Mouse (Mus musculus): Measurements from ENCODE around the gene Adamts14. TPM values are rescaled to one million over a fixed set of nuclear protein-coding genes. Genes with fewer than 3 reads are reported as not detected.

The Adamts14 gene
- 0.18 to 0.47 TPM (median 0.25 TPM) in 4 replicates for total RNA-seq (2023)

GRCm38 (mm10) chr10:61273081-61273843 lies at the start of gene Adamts14:
Adamts14 (minus strand) TSS chr10:61273438.

GRCm38 (mm10) chr10:61297477-61297876 lies 24.2 kb upstream of the Adamts14 start, which contains the start of gene Prf1:
Prf1 (plus strand) TSS chr10:61297833.

GRCm38 (mm10) chr10:61171654-61172053 lies 101.6 kb downstream of the Adamts14 start, which contains the start of gene Tbata:
Tbata (plus strand) TSS chr10:61171954.

GRCm38 (mm10) chr10:61147157-61148040 lies 125.8 kb downstream of the Adamts14 start, which contains the start of gene Sgpl1:
Sgpl1 (minus strand) TSS chr10:61147703.

Other genes starting within 250 kb of the Adamts14 start
- gene Pcbd1, start 184.1 kb downstream of the Adamts14 start, total RNA-seq (2023), result not detected in 4 replicates
- 92.8 to 101 TPM (median 95.2 TPM) in 4 replicates for gene Sgpl1, start 125.7 kb downstream of the Adamts14 start, total RNA-seq (2023)
- gene Tbata, start 101.5 kb downstream of the Adamts14 start, total RNA-seq (2023), result not detected in 4 replicates
- 17.0 to 18.3 TPM (median 17.3 TPM) in 4 replicates for gene Prf1, start 24.4 kb upstream of the Adamts14 start, total RNA-seq (2023)
- gene Pald1, start 110.1 kb upstream of the Adamts14 start, total RNA-seq (2023), result 0.77 to 2.3 TPM (median 2.0 TPM) in 4 replicates
- gene Nodal, start 144.5 kb upstream of the Adamts14 start, total RNA-seq (2023), result not detected in 4 replicates
- 115 to 126 TPM (median 119 TPM) in 4 replicates for gene Eif4ebp2, start 179.2 kb upstream of the Adamts14 start, total RNA-seq (2023)
- gene Lrrc20, start 202.4 kb upstream of the Adamts14 start, total RNA-seq (2023), result 10.1 to 12.0 TPM (median 11.2 TPM) in 4 replicates

All from B cell, adult 62 days (primary cell).